Mouse (Mus musculus) large intestine, adult 2 months (tissue): ENCODE measurements around the gene Epha5. TPM values are rescaled to one million over a fixed set of nuclear protein-coding genes. Genes with fewer than 3 reads are reported as not detected.

Source experiments
- DNase-seq: peaks from one replicate; pipeline ENCODE4 v3.0.0-alpha.2; 2012; ENCODE audit warnings: low read depth, low spot score
- WGBS: fragments of 180-500 bp; shearing (Covaris S2); methylation state at CpG from one replicate; pipeline ENCODE4 v1.1.7; 2018; 5-methylcytosine and 5-hydroxymethylcytosine counted together
- polyA plus RNA-seq: library from polyadenylated mRNA; depleted of rRNA; stranded (reverse); fragments of >200 nt; gene quantifications from 2 replicates; pipeline ENCODE4 v1.2.3, GENCODE M21; 2012; rRNA removed

Gene Epha5
- polyA plus RNA-seq = 0.03 and 0.06 TPM in 2 replicates

GRCm38 (mm10) chr5:84417062-84417879, at the start of gene Epha5:
TSS of gene Epha5 (minus strand) at chr5:84417382.
- WGBS = 2% methylated on average over 67 of the region's 67 CpGs
- no peak for DNase-seq

GRCm38 (mm10) chr5:84456216-84456615, 39.0 kb upstream of the Epha5 start:
- no peak for DNase-seq
- 27% methylated on average over 3 of the region's 3 CpGs for WGBS

GRCm38 (mm10) chr5:84454641-84455040, 37.5 kb upstream of the Epha5 start:
- DNase-seq = no peak
- WGBS = 68% methylated on average over 4 of the region's 4 CpGs

GRCm38 (mm10) chr5:84453839-84454238, 36.7 kb upstream of the Epha5 start:
- 68% methylated on average over 2 of the region's 2 CpGs for WGBS
- DNase-seq = no peak

GRCm38 (mm10) chr5:84440232-84440631, 23.1 kb upstream of the Epha5 start:
- WGBS = 87% methylated on average over 2 of the region's 2 CpGs
- DNase-seq = no peak

- 1% methylated on average over 45 of the region's 45 CpGs for WGBS
- no peak for DNase-seq
These were observed 991 bp downstream of the Epha5 start for GRCm38 (mm10) chr5:84415961-84416821.

- 9% methylated on average over 8 of the region's 8 CpGs for WGBS
These were observed 2.2 kb downstream of the Epha5 start for GRCm38 (mm10) chr5:84414931-84415431.

GRCm38 (mm10) chr5:84413026-84413425, 4.2 kb downstream of the Epha5 start:
- DNase-seq = no peak
- 22% methylated on average over 1 of the region's 1 CpGs for WGBS

More at GRCm38 (mm10) chr5:84414931-84415431, 2.2 kb downstream of the Epha5 start:
- DNase-seq = no peak

- 76% methylated on average over 2 of the region's 2 CpGs for WGBS
- DNase-seq = no peak
These were observed 8.8 kb downstream of the Epha5 start for GRCm38 (mm10) chr5:84408370-84408769.

- DNase-seq = no peak
- 82% methylated on average over 1 of the region's 1 CpGs for WGBS
These were observed 20.1 kb downstream of the Epha5 start for GRCm38 (mm10) chr5:84397085-84397484.

- DNase-seq = no peak
- WGBS = 61% methylated on average over 5 of the region's 5 CpGs
These were observed 51.8 kb downstream of the Epha5 start for GRCm38 (mm10) chr5:84365334-84365733.

GRCm38 (mm10) chr5:84359430-84359829, 57.8 kb downstream of the Epha5 start:
- 76% methylated on average over 3 of the region's 3 CpGs for WGBS
- DNase-seq = no peak

GRCm38 (mm10) chr5:84353069-84353468, 64.1 kb downstream of the Epha5 start:
- WGBS = 64% methylated on average over 5 of the region's 5 CpGs
- no peak for DNase-seq

- WGBS = 78% methylated on average over 2 of the region's 2 CpGs
- no peak for DNase-seq
These were observed 70.3 kb downstream of the Epha5 start for GRCm38 (mm10) chr5:84346728-84347499.

- 55% methylated on average over 3 of the region's 3 CpGs for WGBS
- DNase-seq = no peak
These were observed 81.2 kb downstream of the Epha5 start for GRCm38 (mm10) chr5:84335834-84336465.

GRCm38 (mm10) chr5:84334481-84334880, 82.7 kb downstream of the Epha5 start:
- DNase-seq = no peak
- 69% methylated on average over 6 of the region's 6 CpGs for WGBS

GRCm38 (mm10) chr5:84331631-84332030, 85.6 kb downstream of the Epha5 start:
- WGBS = 75% methylated on average over 1 of the region's 1 CpGs
- DNase-seq = no peak

- WGBS = 80% methylated on average over 1 of the region's 1 CpGs
These were observed 96.6 kb downstream of the Epha5 start for GRCm38 (mm10) chr5:84320553-84320952.

GRCm38 (mm10) chr5:84320138-84320537, 97.0 kb downstream of the Epha5 start:
- no peak for DNase-seq
- WGBS = 44% methylated on average over 4 of the region's 4 CpGs

More at GRCm38 (mm10) chr5:84320553-84320952, 96.6 kb downstream of the Epha5 start:
- no peak for DNase-seq
